In genomic region chr2:148421112-148421511, GRCm38 (mm10) we compare ENCODE assay signal across 32 mouse cellular contexts. TPM values are rescaled to one million over a fixed set of nuclear protein-coding genes. Genes with fewer than 3 reads are reported as not detected.
DNase-seq lines count a peak whose midpoint lies in the region; ATAC-seq and TF ChIP-seq lines count a peak whose summit lies in the region.
"Had no signal": no experiment of that assay in that cellular context is flagged by ENCODE, and none has a peak within 500 bp of the region (broad histone marks: within the 10 kb centered on the region; RNA-seq: fewer than 3 reads in every experiment).

No protein-coding gene starts in this region.

- H3K27ac ChIP-seq in gastrocnemius, adult 2 months, result peak overlapping the region; percentile 43; the same call in 1 of the 2 replicates
- peak overlapping the region; percentile 55; the same call in 1 of the 2 replicates for H3K27ac ChIP-seq in lung, embryonic 14.5 days (ENCODE audit: low read depth)
- peak overlapping the region; percentile 56 for H3K27ac ChIP-seq in small intestine, adult 2 months (ENCODE audit: insufficient read depth, low read depth, low read length)
- H3K27ac ChIP-seq: embryonic facial prominence, embryonic 10.5 days; embryonic facial prominence, embryonic 13.5 days; forebrain, embryonic 12.5 days; heart, adult 2 months; heart, embryonic 15.5 days; hindbrain, embryonic 10.5 days; hindbrain, embryonic 13.5 days had no signal

- no peak overlapping the region for H3K4me3 ChIP-seq in gastrocnemius, adult 2 months
- H3K4me3 ChIP-seq in lung, embryonic 14.5 days (ENCODE audit: low read depth, low read length), result no peak overlapping the region
- H3K4me3 ChIP-seq in C2C12 (ENCODE audit: insufficient read depth, poor library complexity, severe bottlenecking), result no peak overlapping the region
- H3K4me3 ChIP-seq in small intestine, adult 2 months (ENCODE audit: low read depth, low read length), result no peak overlapping the region
- H3K4me3 ChIP-seq: embryonic facial prominence, embryonic 10.5 days; embryonic facial prominence, embryonic 13.5 days; erythroblast, embryonic 14.5 days; forebrain, embryonic 12.5 days; heart, adult 2 months; heart, embryonic 12.5 days; heart, embryonic 15.5 days; hindbrain, embryonic 10.5 days; hindbrain, embryonic 13.5 days had no signal

- no peak for TF ChIP-seq CTCF in gastrocnemius, adult 2 months (IDR thresholded peaks at IDR 0.05)
- TF ChIP-seq CTCF in lung, embryonic 14.5 days (IDR thresholded peaks at IDR 0.05; ENCODE audit: low read depth), result no peak
- TF ChIP-seq CTCF in C2C12 (IDR thresholded peaks at IDR 0.05; ENCODE audit: control insufficient read depth, insufficient read depth, insufficient read length), result no peak
- no peak for TF ChIP-seq CTCF in small intestine, adult 2 months (IDR thresholded peaks at IDR 0.05; ENCODE audit: extremely low read depth, insufficient read length, insufficient replicate concordance, low read depth, low read length)

- H3K9me3 ChIP-seq in lung, embryonic 14.5 days (ENCODE audit: low read depth, low read length), result no peaks in the 10 kb centered on the region
- H3K9me3 ChIP-seq: embryonic facial prominence, embryonic 10.5 days; embryonic facial prominence, embryonic 13.5 days; forebrain, embryonic 12.5 days; heart, embryonic 12.5 days; heart, embryonic 15.5 days; hindbrain, embryonic 10.5 days; hindbrain, embryonic 13.5 days had no signal

- TF ChIP-seq POLR2A in small intestine, adult 2 months (IDR thresholded peaks at IDR 0.05; ENCODE audit: low read depth, low read length), result no peak

- H3K4me1 ChIP-seq in lung, embryonic 14.5 days (ENCODE audit: insufficient read depth), result peaks cover 16% of the 10 kb centered on the region; the same call in 1 of the 2 replicates
- H3K4me1 ChIP-seq in small intestine, adult 2 months (ENCODE audit: control insufficient read depth, insufficient read depth, insufficient read length, low read length), result no peaks in the 10 kb centered on the region
- H3K4me1 ChIP-seq: embryonic facial prominence, embryonic 13.5 days; forebrain, embryonic 12.5 days; heart, embryonic 12.5 days; heart, embryonic 15.5 days; hindbrain, embryonic 10.5 days; hindbrain, embryonic 13.5 days had no signal

- no peaks in the 10 kb centered on the region for H3K27me3 ChIP-seq in lung, embryonic 14.5 days (ENCODE audit: insufficient read depth, low read length)
- H3K27me3 ChIP-seq in C2C12 (ENCODE audit: control insufficient read depth, insufficient read depth, insufficient read length), result no peaks in the 10 kb centered on the region
- no peaks in the 10 kb centered on the region for H3K27me3 ChIP-seq in small intestine, adult 2 months (ENCODE audit: control insufficient read depth, insufficient read depth, low read length)
- H3K27me3 ChIP-seq: CH12.LX; embryonic facial prominence, embryonic 13.5 days; forebrain, embryonic 12.5 days; heart, embryonic 12.5 days; heart, embryonic 15.5 days; hindbrain, embryonic 13.5 days; Patski had no signal

- WGBS in lung, embryonic 14.5 days, result 50% methylated on average over 1 of the region's 1 CpGs
- WGBS in small intestine, adult 2 months, result 19% methylated on average over 1 of the region's 1 CpGs

- no peaks in the 10 kb centered on the region for H3K36me3 ChIP-seq in lung, embryonic 14.5 days (ENCODE audit: insufficient read depth)
- no peaks in the 10 kb centered on the region for H3K36me3 ChIP-seq in C2C12 (ENCODE audit: control insufficient read depth, insufficient read depth)
- H3K36me3 ChIP-seq in small intestine, adult 2 months (ENCODE audit: control insufficient read depth, insufficient read depth, low read length), result no peaks in the 10 kb centered on the region
- H3K36me3 ChIP-seq: embryonic facial prominence, embryonic 10.5 days; embryonic facial prominence, embryonic 13.5 days; forebrain, embryonic 12.5 days; G1E; heart, embryonic 12.5 days; heart, embryonic 15.5 days; hindbrain, embryonic 10.5 days; hindbrain, embryonic 13.5 days had no signal

- no peak overlapping the region for H3ac ChIP-seq in C2C12 (ENCODE audit: control insufficient read depth, insufficient read length, low read depth)

- H3K79me3 ChIP-seq in C2C12 (ENCODE audit: low read depth), result no peaks in the 10 kb centered on the region

- intact Hi-C loops in gastrocnemius, adult 2 months (cut with DNase I), result no loop called here

- DNase-seq in gastrocnemius, adult 2 months, result no peak
- DNase-seq in gastrocnemius, postnatal 10 days, result no peak
- DNase-seq in lung, embryonic 14.5 days, result no peak
- DNase-seq in lung, postnatal 14 days, result no peak
- no peak for DNase-seq in thymus, postnatal 25 days
- DNase-seq in adrenal gland, adult 2 months, result no peak
- DNase-seq: adrenal gland, postnatal 14 days; cerebellum, adult 11-12 months; cerebellum, adult 8-10 months; cerebellum, postnatal 10 days; cerebellum, postnatal 36 days; embryo, embryonic 11 days; gastrocnemius, postnatal 36 days; heart, adult 2 months; heart, postnatal 10 days; heart, postnatal 36 days had no signal

- no peak overlapping the region for H3K9ac ChIP-seq in lung, embryonic 14.5 days
- H3K9ac ChIP-seq: embryonic facial prominence, embryonic 13.5 days; forebrain, embryonic 12.5 days; heart, embryonic 12.5 days; heart, embryonic 15.5 days; hindbrain, embryonic 13.5 days had no signal

- H3K4me2 ChIP-seq in lung, embryonic 14.5 days, result no peak overlapping the region
- H3K4me2 ChIP-seq: embryonic facial prominence, embryonic 13.5 days; forebrain, embryonic 12.5 days; heart, embryonic 12.5 days; heart, embryonic 15.5 days; hindbrain, embryonic 13.5 days had no signal

- no peaks in the 10 kb centered on the region for H3K79me2 ChIP-seq in C2C12 (ENCODE audit: control insufficient read depth, insufficient read depth)

- no peak for ATAC-seq in lung, embryonic 14.5 days (ENCODE audit: insufficient read depth)
- ATAC-seq: forebrain, embryonic 16.5 days; hindbrain, embryonic 16.5 days; Patski had no signal

TF ChIP-seq in C2C12, 6 proteins besides CTCF, POLR2A, EP300 and RAD21:
- TF ChIP-seq MYOG (IDR thresholded peaks at IDR 0.05; ENCODE audit: control insufficient read depth, extremely low read depth, insufficient read length), result no peak
- peak; percentile 85 for TF ChIP-seq MYOD1 (IDR thresholded peaks at IDR 0.05; ENCODE audit: control insufficient read depth, insufficient read length, low read depth)

RNA-seq across cellular contexts. Expression of gene Thbd, which starts 13.1 kb away (rescaled TPM):
- 10 to 100 TPM; 13.0 to 24.0 TPM for total RNA-seq in gastrocnemius, adult 2 months (2021)
- 10 to 100 TPM; 22.0 to 26.6 TPM for total RNA-seq in gastrocnemius, postnatal 10 days (2021)
- 115 and 116 TPM in 2 replicates for polyA plus RNA-seq in lung, embryonic 14.5 days (2014; fragmentation: Nextera tagmentation; extraction: Ambion mirVana)
- polyA plus RNA-seq in C2C12 (2012; fragmentation: generic; extraction: Trizol), result 4.2 TPM
- 13.5 and 15.2 TPM in 2 replicates for polyA plus RNA-seq in small intestine, adult 2 months (2012; rRNA removed)
- total RNA-seq in adrenal gland, adult 2 months (2021), result 10 to 100 TPM; 24.8 to 37.1 TPM
- polyA plus RNA-seq in adrenal gland, adult 2 months (2012; rRNA removed), result 31.1 and 34.6 TPM in 2 replicates
- total RNA-seq: CH12.LX, G1E had no signal
- polyA plus RNA-seq: erythroblast, embryonic 14.5 days; G1E; Patski had no signal

RNA-seq across cellular contexts. Expression of gene Cd93, which starts 22.3 kb away (rescaled TPM):
- total RNA-seq in gastrocnemius, adult 2 months (2021), result 10 to 100 TPM; 12.6 to 16.5 TPM
- 10 to 100 TPM; 74.8 to 93.5 TPM for total RNA-seq in gastrocnemius, postnatal 10 days (2021)
- 33.7 and 34.4 TPM in 2 replicates for polyA plus RNA-seq in lung, embryonic 14.5 days (2014; fragmentation: Nextera tagmentation; extraction: Ambion mirVana)
- 0.07 TPM for polyA plus RNA-seq in C2C12 (2012; fragmentation: generic; extraction: Trizol)
- 1.4 and 2.5 TPM in 2 replicates for polyA plus RNA-seq in small intestine, adult 2 months (2012; rRNA removed)
- 10 to 100 TPM; 22.0 to 26.7 TPM for total RNA-seq in adrenal gland, adult 2 months (2021)
- polyA plus RNA-seq in adrenal gland, adult 2 months (2012; rRNA removed), result 7.9 and 8.4 TPM in 2 replicates

RNA-seq across cellular contexts. Expression of gene Sstr4, which starts 26.0 kb away (rescaled TPM):
- under 1 TPM; 0.28 to 0.47 TPM for total RNA-seq in gastrocnemius, adult 2 months (2021)
- total RNA-seq in gastrocnemius, postnatal 10 days (2021), result under 1 TPM; 0.38 to 0.72 TPM
- 4.8 and 5.9 TPM in 2 replicates for polyA plus RNA-seq in lung, embryonic 14.5 days (2014; fragmentation: Nextera tagmentation; extraction: Ambion mirVana)
- not detected for polyA plus RNA-seq in C2C12 (2012; fragmentation: generic; extraction: Trizol)
- 0.50 and 0.85 TPM in 2 replicates for polyA plus RNA-seq in small intestine, adult 2 months (2012; rRNA removed)
- under 1 TPM; 0.26 to 0.86 TPM for total RNA-seq in adrenal gland, adult 2 months (2021)
- 0.72 and 0.84 TPM in 2 replicates for polyA plus RNA-seq in adrenal gland, adult 2 months (2012; rRNA removed)
- total RNA-seq: CH12.LX; G1E; granulocyte monocyte progenitor cell, adult 5-6 weeks had no signal
- polyA plus RNA-seq: erythroblast, embryonic 14.5 days; G1E; Patski had no signal
